Mouse (Mus musculus): ENCODE results near the gene Clrn3. TPM values are rescaled to one million over a fixed set of nuclear protein-coding genes. Genes with fewer than 3 reads are reported as not detected.

The Clrn3 gene
- total and polyA plus RNA-seq, 3 experiments: not detected

DNA sequence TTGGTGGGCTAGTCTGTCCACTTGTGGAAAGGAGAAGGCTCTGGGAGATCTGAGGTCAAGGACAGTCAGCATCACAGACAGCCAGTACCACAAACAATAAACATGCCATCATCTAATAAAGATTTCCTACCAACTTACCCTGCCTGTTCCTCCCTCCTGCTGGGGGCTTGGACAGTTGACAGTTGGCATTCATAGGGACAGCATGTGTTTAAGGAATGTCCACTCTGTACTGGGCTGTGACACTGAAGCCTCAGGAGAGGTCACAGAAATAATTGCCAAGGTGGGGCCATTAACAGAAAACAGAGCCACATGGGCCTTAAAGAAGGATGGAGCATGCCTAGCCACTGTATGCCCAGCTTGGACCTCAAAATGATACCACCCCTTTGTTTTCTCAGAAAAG is 42.9 kb upstream of the Clrn3 start:
- no peak for DNase-seq (ENCODE audit: low read depth, low spot score)
- Histone ChIP-seq H3K4me1 (ENCODE audit: control insufficient read depth in 1 of 2, insufficient read depth in 2 of 2, low read length in 2 of 2) (peaks cover 5 to 13% of the 10 kb centered on the region in 2 experiments), H3K4me3 (ENCODE audit: control insufficient read depth in 1 of 2, insufficient read depth in 1 of 2, low read depth in 2 of 2, low read length in 2 of 2) (no peak overlapping the region), H3K27ac (ENCODE audit: control insufficient read depth, low read depth, low read length) (no peak overlapping the region), H3K36me3 (ENCODE audit: control insufficient read depth in 1 of 2, insufficient read depth in 2 of 2, low read length in 2 of 2) (peaks cover 0 to 21% of the 10 kb centered on the region in 2 experiments; a peak in 3 of 4 replicates), H3K9me3 (replicated peaks; ENCODE audit: insufficient read depth, low read length) (no peaks in the 10 kb centered on the region), H3K9ac (ENCODE audit: control insufficient read depth, low read depth, low read length, poor library complexity, severe bottlenecking) (no peak overlapping the region), H3K79me2 (ENCODE audit: control insufficient read depth, insufficient read depth, low read length, poor library complexity) (peaks cover 2% of the 10 kb centered on the region; the same call in 1 of the 2 replicates), H3K27me3 (ENCODE audit: control insufficient read depth in 1 of 2, insufficient read depth in 2 of 2, low read length in 2 of 2) (no peaks in the 10 kb centered on the region)
- TF ChIP-seq MYC (IDR thresholded peaks at IDR 0.05; ENCODE audit: low read depth, low read length): no peak
- TF ChIP-seq MEF2A (IDR thresholded peaks at IDR 0.05; ENCODE audit: extremely low read depth, insufficient replicate concordance, low read depth, low read length, poor library complexity, severe bottlenecking): no peak
- TF ChIP-seq RAD21 (IDR thresholded peaks at IDR 0.05; ENCODE audit: low read depth, low read length): no peak
- TF ChIP-seq NELFE (IDR thresholded peaks at IDR 0.05; ENCODE audit: low read depth, low read length): no peak
- no peak for TF ChIP-seq GABPA (IDR thresholded peaks at IDR 0.05; ENCODE audit: low read depth, low read length)

DNA sequence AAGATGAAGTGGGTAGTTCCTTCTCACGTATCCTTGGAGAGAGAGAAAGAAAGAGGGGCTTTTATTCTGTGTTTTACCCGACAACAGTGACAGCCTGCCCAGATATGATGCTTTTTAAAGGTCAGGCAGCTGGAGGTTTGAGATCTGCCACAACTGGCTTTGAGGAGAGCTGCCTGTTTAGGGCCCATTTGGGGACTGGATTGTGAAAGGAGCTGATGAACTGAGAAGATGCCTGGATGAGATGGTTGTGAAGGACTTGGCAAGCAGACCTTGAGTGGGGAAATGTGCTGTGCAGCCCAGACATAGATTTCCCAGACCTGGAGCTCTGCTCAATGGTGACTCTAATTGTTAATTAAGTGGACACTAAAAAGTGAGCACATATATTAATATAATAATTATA is 40.1 kb upstream of the Clrn3 start:
- H3K4me3 ChIP-seq (ENCODE audit: control insufficient read depth in 1 of 2, insufficient read depth in 1 of 2, low read depth in 2 of 2, low read length in 2 of 2): no peak overlapping the region
- no peaks in the 10 kb centered on the region for H3K9me3 ChIP-seq (replicated peaks; ENCODE audit: insufficient read depth, low read length)
- peaks cover 0 to 6% of the 10 kb centered on the region in 2 experiments; a peak in 2 of 4 replicates for H3K4me1 ChIP-seq (ENCODE audit: control insufficient read depth in 1 of 2, insufficient read depth in 2 of 2, low read length in 2 of 2)
- no peak overlapping the region for H3K9ac ChIP-seq (ENCODE audit: control insufficient read depth, low read depth, low read length, poor library complexity, severe bottlenecking)
- H3K27me3 ChIP-seq (ENCODE audit: control insufficient read depth in 1 of 2, insufficient read depth in 2 of 2, low read length in 2 of 2): no peaks in the 10 kb centered on the region
- DNase-seq (ENCODE audit: low read depth, low spot score): no peak
- H3K79me2 ChIP-seq (ENCODE audit: control insufficient read depth, insufficient read depth, low read length, poor library complexity): peaks cover under 1% of the 10 kb centered on the region; the same call in 1 of the 2 replicates
- no peak for TF ChIP-seq EP300 (IDR thresholded peaks at IDR 0.05; ENCODE audit: low read depth in 1 of 2, low read length in 2 of 2)
- TF ChIP-seq MYB (IDR thresholded peaks at IDR 0.05; ENCODE audit: low read depth, low read length): no peak
- no peak for TF ChIP-seq ETS1 (IDR thresholded peaks at IDR 0.05; ENCODE audit: low read depth, low read length)
- TF ChIP-seq MAFK (IDR thresholded peaks at IDR 0.05; ENCODE audit: borderline replicate concordance, low read depth, low read length): no peak
- TF ChIP-seq GABPA (IDR thresholded peaks at IDR 0.05; ENCODE audit: low read depth, low read length): no peak
- TF ChIP-seq ZNF384 (IDR thresholded peaks at IDR 0.05; ENCODE audit: low read depth, low read length): no peak
- no peak for TF ChIP-seq RCOR1 (IDR thresholded peaks at IDR 0.05; ENCODE audit: low read depth, low read length)
- TF ChIP-seq MAX (IDR thresholded peaks at IDR 0.05; ENCODE audit: low read length): no peak
- TF ChIP-seq UBTF (IDR thresholded peaks at IDR 0.05; ENCODE audit: borderline replicate concordance, insufficient read depth, low read depth, low read length): no peak
- no peak for TF ChIP-seq E2F4 (IDR thresholded peaks at IDR 0.05; ENCODE audit: borderline replicate concordance, low read depth, low read length)
- TF ChIP-seq HCFC1 (IDR thresholded peaks at IDR 0.05; ENCODE audit: low read depth, low read length): no peak
- no peak for TF ChIP-seq MAZ (IDR thresholded peaks at IDR 0.05; ENCODE audit: low read depth, low read length)
- no peak for TF ChIP-seq BHLHE40 (IDR thresholded peaks at IDR 0.05; ENCODE audit: borderline replicate concordance, low read depth, low read length)
- no peak overlapping the region for H3K27ac ChIP-seq (ENCODE audit: control insufficient read depth, low read depth, low read length)
- peaks cover 0 to 3% of the 10 kb centered on the region in 2 experiments; a peak in 3 of 4 replicates for H3K36me3 ChIP-seq (ENCODE audit: control insufficient read depth in 1 of 2, insufficient read depth in 2 of 2, low read length in 2 of 2)

Data from MEL (cell line).